Mouse (Mus musculus): ENCODE data around the gene Pdlim4.

GRCm38 (mm10) chr11:54027131-54028043, 41.4 kb downstream of the Pdlim4 start:
- TF ChIP-seq EP300 (IDR thresholded peaks at IDR 0.05; ENCODE audit: low read depth) = no peak
- no peak for TF ChIP-seq CTCF (IDR thresholded peaks at IDR 0.05; ENCODE audit: low read depth)

All from liver, postnatal 0 days (tissue).